Mouse (Mus musculus) cerebral cortex, adult 2 months (tissue): ENCODE data around the gene Tmem218.

Source experiments
- WGBS: fragments of 180-500 bp; shearing (Covaris S2); methylation state at CpG from one replicate; pipeline ENCODE4 v1.1.7; 2018; 5-methylcytosine and 5-hydroxymethylcytosine counted together

Tmem218 gene

DNA sequence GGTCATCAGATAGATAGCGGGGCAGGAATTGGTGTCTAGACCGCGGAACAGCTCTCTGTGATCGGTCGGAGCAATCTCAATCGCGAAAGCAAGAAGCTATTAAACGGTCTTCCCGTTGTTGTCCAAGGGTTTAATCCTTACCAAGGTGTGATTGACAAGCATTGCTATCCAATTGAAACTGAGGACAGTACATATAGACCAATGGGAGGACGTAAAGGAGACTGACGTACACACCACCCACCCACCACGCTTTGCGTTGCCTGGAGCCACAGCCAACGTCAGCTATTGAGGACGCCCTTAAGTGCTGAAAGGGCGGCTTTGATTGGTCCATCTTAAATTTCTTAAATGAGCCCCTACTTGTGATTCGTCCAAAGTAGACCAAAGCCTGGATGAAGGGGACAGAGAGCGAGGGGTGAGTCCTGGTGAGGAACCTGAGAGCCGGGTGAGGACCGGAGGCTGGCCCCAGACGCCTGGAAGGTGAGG, at the start of gene Tmem218:
Tmem218 (plus strand) TSS at position 295 of the 483 bp plus-strand sequence.
- under 1% methylated on average over 21 of the region's 21 CpGs for WGBS

DNA sequence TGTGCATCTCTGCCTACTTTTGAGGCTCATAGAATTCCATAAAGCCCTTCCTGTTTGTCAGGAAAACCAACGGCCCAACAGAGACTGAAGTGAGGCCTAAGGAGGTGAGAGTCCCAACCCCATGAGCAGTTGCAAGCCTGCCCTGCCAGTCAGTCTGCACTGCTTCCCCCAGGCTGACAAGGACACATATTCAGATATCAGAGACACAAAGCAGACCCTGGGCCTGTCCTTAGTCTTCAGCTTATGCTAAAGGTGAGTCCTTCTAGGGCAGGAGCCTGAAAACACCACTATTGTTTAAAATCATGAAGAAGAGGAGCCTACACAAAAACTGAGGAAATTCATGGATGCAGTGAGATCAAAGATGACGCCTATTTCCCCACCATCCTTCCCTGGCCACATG, 47.3 kb upstream of the Tmem218 start:
- 85% methylated on average over 2 of the region's 2 CpGs for WGBS

DNA sequence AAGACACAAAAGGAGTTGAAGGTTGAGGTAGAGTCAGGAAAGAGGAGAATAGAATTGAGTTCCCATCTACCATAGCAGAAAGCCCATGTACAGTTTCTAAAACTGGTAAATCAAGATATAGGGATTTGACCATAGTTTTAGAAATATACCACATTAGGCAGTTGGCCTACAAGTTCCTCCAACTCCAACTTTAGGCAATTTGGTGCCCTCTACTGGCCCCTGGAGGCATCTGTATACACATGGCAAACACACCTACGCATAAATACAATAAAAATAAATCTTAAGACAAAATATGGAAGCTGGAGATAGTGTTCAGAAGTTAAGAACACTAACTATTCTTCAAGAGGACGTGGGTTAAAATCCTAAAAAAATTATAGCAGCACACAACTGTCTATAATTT, 41.1 kb upstream of the Tmem218 start:
- 84% methylated on average over 2 of the region's 2 CpGs for WGBS

DNA sequence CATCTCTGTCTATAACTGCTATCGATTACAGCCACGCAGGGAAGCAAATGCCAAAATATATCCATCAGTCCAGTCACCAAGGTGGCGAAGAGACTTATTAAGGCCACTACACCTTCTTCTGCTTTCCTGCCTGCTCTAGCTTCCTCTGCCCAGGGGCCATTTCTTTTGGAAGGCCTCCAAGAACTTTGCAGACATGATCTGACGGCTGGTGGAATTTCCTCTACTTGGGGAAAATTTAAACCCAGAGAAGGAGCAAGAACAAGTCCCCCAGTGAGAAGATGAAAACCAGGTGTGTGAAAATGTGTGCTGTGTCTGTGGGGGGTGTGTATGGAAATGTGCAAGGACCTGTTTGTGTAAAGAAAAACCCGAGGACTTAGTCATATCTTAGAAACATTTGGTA, 34.6 kb upstream of the Tmem218 start:
- 80% methylated on average over 5 of the region's 5 CpGs for WGBS

- 30% methylated on average over 3 of the region's 3 CpGs for whole genome bisulfite sequencing
Measured at GRCm38 (mm10) chr9:37176002-37176401, 32.0 kb upstream of the Tmem218 start.

- 3% methylated on average over 5 of the region's 5 CpGs for WGBS
Measured at GRCm38 (mm10) chr9:37177107-37177506, 30.9 kb upstream of the Tmem218 start.

GRCm38 (mm10) chr9:37177551-37177950, 30.5 kb upstream of the Tmem218 start:
- 54% methylated on average over 8 of the region's 8 CpGs for WGBS

- 32% methylated on average over 4 of the region's 4 CpGs for WGBS
Measured at GRCm38 (mm10) chr9:37178911-37179310, 29.1 kb upstream of the Tmem218 start.

- WGBS: 95% methylated on average over 4 of the region's 4 CpGs
Measured at GRCm38 (mm10) chr9:37179596-37179995, 28.4 kb upstream of the Tmem218 start.

DNA sequence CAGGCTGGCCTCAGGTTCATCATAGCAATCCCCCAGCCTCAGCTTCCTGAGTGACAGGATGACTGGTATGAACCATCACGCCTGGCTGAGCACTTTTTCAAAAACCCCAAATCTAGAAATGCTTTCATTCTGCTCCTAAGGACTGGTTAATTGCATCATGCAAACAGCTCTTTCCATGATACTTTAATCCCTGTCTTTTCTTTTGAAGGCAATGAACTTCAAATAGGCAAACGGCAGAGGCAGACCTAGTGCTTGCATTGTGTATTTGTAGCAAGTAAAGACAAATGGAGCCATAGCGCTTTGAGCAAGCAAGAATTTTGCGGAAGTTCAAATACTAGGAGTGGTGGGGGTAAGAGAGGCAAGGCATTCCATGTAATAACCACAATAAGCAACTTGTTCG, 26.4 kb upstream of the Tmem218 start:
- 69% methylated on average over 5 of the region's 5 CpGs for WGBS

- WGBS: 71% methylated on average over 2 of the region's 2 CpGs
Measured at GRCm38 (mm10) chr9:37183176-37183575, 24.8 kb upstream of the Tmem218 start.

DNA sequence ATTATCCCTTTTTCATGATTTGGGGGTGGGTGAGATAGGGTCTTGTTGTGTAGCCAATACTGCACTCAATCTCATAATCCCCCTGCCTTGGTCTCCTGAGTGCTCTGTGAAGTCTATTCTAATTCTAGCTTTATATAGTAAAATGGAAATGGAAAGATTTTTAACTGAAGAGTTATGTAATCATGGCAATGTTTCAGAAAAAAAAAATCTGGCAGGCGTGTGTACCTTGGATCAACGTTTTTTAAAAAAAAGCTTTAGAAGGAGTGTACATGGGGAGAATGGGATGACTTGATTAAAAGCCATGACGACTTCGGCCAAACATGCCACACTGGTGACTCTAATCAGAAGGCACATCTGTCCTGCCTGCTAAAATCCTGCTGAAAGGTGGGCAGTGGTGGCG, 20.6 kb upstream of the Tmem218 start:
- WGBS: 50% methylated on average over 5 of the region's 5 CpGs

DNA sequence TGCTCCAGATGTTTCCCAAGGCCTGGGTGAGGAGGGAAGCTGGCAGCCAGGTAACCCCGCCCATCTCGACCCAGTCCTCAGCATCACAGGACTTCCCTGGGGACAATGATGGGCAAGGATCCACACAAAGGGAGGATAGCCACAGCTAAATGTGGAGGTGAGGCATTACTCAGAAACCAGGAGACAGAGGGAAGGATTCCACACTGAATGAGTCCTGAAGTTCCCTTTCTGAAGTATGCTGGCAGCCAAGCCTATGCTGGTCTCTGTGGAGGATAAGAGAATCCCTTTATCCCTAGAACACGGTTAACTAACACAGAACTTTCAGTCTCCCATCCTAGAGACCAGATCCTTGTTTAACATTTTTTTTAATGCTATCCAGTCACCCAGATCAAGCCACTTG, 20.0 kb upstream of the Tmem218 start:
- 73% methylated on average over 3 of the region's 3 CpGs for WGBS

- 92% methylated on average over 4 of the region's 4 CpGs for WGBS
Measured at GRCm38 (mm10) chr9:37197067-37197466, 11.0 kb upstream of the Tmem218 start.

GRCm38 (mm10) chr9:37200414-37200813, 7.6 kb upstream of the Tmem218 start:
- WGBS: 87% methylated on average over 5 of the region's 5 CpGs

DNA sequence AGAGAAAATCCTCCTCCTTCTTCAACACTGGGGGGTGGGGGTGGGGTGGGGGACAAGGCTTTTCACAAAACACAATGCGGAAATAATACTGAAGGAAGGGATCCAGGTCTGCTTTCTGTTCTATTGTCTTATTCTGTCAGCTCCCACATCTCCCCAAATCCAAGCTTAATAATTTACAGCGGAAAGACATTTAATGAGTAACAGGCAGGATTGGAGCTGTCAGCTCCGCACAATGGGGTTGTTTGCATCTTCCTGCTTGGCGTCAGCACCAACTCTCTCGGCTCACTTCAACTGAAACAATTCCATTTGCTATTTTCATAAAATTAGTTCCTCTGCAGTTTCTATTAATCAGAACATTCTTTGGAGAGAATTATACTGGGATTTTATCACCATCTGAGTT, 4.1 kb upstream of the Tmem218 start:
- WGBS: 65% methylated on average over 5 of the region's 5 CpGs

GRCm38 (mm10) chr9:37213060-37213738, 5.2 kb downstream of the Tmem218 start:
- WGBS: 46% methylated on average over 13 of the region's 13 CpGs

GRCm38 (mm10) chr9:37214327-37215060, 6.5 kb downstream of the Tmem218 start:
- WGBS: 87% methylated on average over 9 of the region's 9 CpGs

- 80% methylated on average over 8 of the region's 8 CpGs for WGBS
Measured at GRCm38 (mm10) chr9:37220755-37221154, 12.7 kb downstream of the Tmem218 start.

- 84% methylated on average over 1 of the region's 1 CpGs for WGBS
Measured at GRCm38 (mm10) chr9:37225581-37225980, 17.6 kb downstream of the Tmem218 start.

DNA sequence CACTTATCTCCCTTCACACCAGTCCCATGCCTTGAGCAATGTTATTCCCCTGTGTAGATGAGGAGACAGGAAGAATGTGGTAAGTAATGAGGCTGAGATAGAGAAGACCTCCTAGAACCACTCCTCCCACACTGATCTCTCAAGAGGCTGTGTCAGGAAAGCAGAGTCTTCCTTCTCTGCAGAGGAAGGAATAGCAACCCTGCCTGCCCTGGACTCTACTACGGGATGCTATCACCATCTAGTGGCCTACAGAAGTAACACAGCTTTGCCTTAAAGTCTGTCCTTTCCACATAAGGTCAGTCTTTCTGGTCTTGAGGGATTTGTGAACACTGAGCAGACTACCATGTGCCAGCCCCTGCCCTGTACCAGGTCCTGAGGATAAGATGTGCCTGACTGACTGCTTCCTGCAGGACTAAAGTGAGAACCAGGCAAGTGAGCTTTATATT, 21.9 kb downstream of the Tmem218 start:
- 0% methylated on average over 1 of the region's 1 CpGs for WGBS

DNA sequence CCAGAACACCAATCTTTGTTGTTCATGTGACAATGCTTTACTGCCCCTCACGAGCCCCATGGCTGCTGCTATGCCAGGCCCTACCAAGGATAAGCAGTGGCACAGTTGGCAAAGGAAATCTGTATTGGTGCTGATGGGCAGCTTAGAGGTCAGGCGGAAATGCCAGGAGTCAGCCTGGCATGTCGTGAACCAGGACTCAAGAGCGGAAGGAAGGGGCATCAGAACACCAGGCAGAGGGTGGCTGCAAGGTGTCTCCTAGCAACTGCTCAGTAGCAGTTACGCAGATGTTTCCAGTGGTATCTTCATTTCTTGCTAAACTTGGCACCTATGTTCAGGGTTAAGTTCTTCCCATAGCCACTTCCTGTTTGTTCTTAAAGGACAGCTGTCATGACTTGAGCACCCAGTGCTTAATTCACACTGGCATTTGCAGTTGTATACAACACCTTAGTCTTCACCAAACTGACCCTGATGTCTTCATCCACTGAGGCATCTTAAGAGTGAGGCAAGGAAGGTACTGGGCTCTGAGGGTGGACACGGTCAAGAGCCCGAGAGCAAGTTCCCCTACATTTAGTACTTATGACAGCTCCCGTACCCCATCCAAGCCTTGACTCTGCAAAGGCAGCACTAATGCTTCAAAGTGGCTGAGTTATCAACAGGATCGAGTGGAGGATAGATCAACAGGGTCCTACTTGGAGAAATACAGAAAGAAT, 22.6 kb downstream of the Tmem218 start:
- 92% methylated on average over 9 of the region's 9 CpGs for WGBS
